Mouse (Mus musculus) brain, embryonic 14.5 days (tissue): ENCODE measurements around the gene Col28a1.

Source experiments
- CTCF ChIP-seq: fragments of 200-500 bp; IDR thresholded peaks from 2 replicates; pipeline ENCODE4 v1.5.1; 2012; ENCODE audit warnings: inconsistent platforms, mild to moderate bottlenecking, moderate library complexity, borderline replicate concordance; ENCODE audit not compliant: insufficient read depth, insufficient read length; ENCODE audit errors: extremely low read depth
- POLR2A ChIP-seq: fragments of 200-500 bp; IDR thresholded peaks from 2 replicates; pipeline ENCODE4 v1.6.1; 2012; ENCODE audit warnings: mild to moderate bottlenecking, inconsistent platforms, borderline replicate concordance; ENCODE audit not compliant: poor library complexity, insufficient read depth, insufficient read length, severe bottlenecking; ENCODE audit errors: extremely low read depth

GRCm38 (mm10) chr6:7965833-7966522 is 226.4 kb downstream of the Col28a1 start:
- TF ChIP-seq POLR2A (no peak), CTCF (no peak)
